Mouse (Mus musculus) cortical plate, adult 2 months (tissue): ENCODE data around the gene Zfp12.

Experiments
- CTCF ChIP-seq: fragments of 200-500 bp; IDR thresholded peaks from 2 replicates; pipeline ENCODE4 v1.5.1; 2011; ENCODE audit warnings: mild to moderate bottlenecking, control low read depth, low read length; ENCODE audit not compliant: insufficient read depth; ENCODE audit errors: extremely low read depth
- POLR2A ChIP-seq: fragments of 200-500 bp; IDR thresholded peaks from 2 replicates; pipeline ENCODE4 v1.6.1; 2011; ENCODE audit warnings: mild to moderate bottlenecking, low read length, control low read depth; ENCODE audit not compliant: insufficient read depth; ENCODE audit errors: extremely low read depth

DNA sequence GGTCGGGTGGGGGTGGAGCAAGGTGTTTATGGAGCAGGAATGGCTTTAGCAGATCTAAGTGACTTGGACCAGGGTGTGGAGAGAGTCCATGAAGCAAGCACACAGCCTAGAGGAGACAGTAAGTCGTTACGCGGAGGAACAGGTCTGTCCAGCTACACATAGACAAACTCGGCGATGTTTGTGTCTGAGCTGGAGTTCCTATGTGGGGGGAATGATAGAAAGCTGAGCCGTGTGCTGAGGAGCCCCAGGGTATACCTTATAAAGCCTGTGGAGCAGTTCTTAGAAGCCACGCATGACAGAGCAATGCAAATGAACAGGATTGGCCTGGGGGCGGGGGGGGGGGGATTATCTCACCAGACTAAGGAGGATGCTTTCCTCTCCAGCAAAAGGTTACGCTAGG is 44.3 kb downstream of the Zfp12 start:
- TF ChIP-seq CTCF (no peak), POLR2A (no peak)
